Mouse (Mus musculus): ENCODE results near the gene Nfib. TPM values are rescaled to one million over a fixed set of nuclear protein-coding genes. Genes with fewer than 3 reads are reported as not detected.
A peak's percentile ranks its signal among the peaks of the same experiment; 100 is the strongest.

Gene Nfib
- polyA plus RNA-seq, 1 experiment from 2014 or later = 59.0 TPM

- Histone ChIP-seq H3K4me1 (ENCODE audit: control insufficient read depth, insufficient read depth, low read length) (peaks cover 24% of the 10 kb centered on the region), H3K9me3 (replicated peaks; ENCODE audit: control insufficient read depth, low read length) (no peaks in the 10 kb centered on the region), H3K4me2 (no peak overlapping the region), H3K27me3 (ENCODE audit: control insufficient read depth, insufficient read depth, low read length) (peaks cover 2% of the 10 kb centered on the region; the same call in 1 of the 2 replicates), H3K9ac (ENCODE audit: low read depth, low read length) (no peak overlapping the region), H3K27ac (ENCODE audit: low read depth, low read length) (no peak overlapping the region), H3K4me3 (ENCODE audit: low read depth, low read length) (no peak overlapping the region), H3K36me3 (ENCODE audit: control insufficient read depth, insufficient read depth, low read length) (no peaks in the 10 kb centered on the region)
- no peak for ATAC-seq (replicated peaks; ENCODE audit: insufficient number of reproducible peaks, low FRiP score, low TSS enrichment)
- WGBS (ENCODE audit: insufficient replicate concordance) = 28% methylated on average over 2 of the region's 2 CpGs
Observed at GRCm38 (mm10) chr4:82540048-82540410, 165.5 kb downstream of the Nfib start.

GRCm38 (mm10) chr4:82539406-82540047, 166.0 kb downstream of the Nfib start:
- Histone ChIP-seq H3K4me2 (peak overlapping the region; percentile 14; the same call in 1 of the 2 replicates), H3K27me3 (ENCODE audit: control insufficient read depth, insufficient read depth, low read length) (peaks cover 2% of the 10 kb centered on the region; the same call in 1 of the 2 replicates), H3K4me3 (ENCODE audit: low read depth, low read length) (no peak overlapping the region), H3K27ac (ENCODE audit: low read depth, low read length) (no peak overlapping the region), H3K9ac (ENCODE audit: low read depth, low read length) (0 out of 2 replicates have a peak overlapping the region, but pooled peaks have one; percentile 39), H3K9me3 (replicated peaks; ENCODE audit: control insufficient read depth, low read length) (no peaks in the 10 kb centered on the region), H3K4me1 (ENCODE audit: control insufficient read depth, insufficient read depth, low read length) (peaks cover 24% of the 10 kb centered on the region), H3K36me3 (ENCODE audit: control insufficient read depth, insufficient read depth, low read length) (no peaks in the 10 kb centered on the region)
- no peak for ATAC-seq (replicated peaks; ENCODE audit: insufficient number of reproducible peaks, low FRiP score, low TSS enrichment)
- 20% methylated on average over 8 of the region's 8 CpGs for WGBS (ENCODE audit: insufficient replicate concordance)

- no peak for ATAC-seq (replicated peaks; ENCODE audit: insufficient number of reproducible peaks, low FRiP score, low TSS enrichment)
- Histone ChIP-seq H3K27ac (ENCODE audit: low read depth, low read length) (no peak overlapping the region), H3K4me2 (peak overlapping the region; percentile 95), H3K9ac (ENCODE audit: low read depth, low read length) (peak overlapping the region; percentile 80), H3K9me3 (replicated peaks; ENCODE audit: control insufficient read depth, low read length) (no peaks in the 10 kb centered on the region), H3K4me3 (ENCODE audit: low read depth, low read length) (peak overlapping the region; percentile 50), H3K27me3 (ENCODE audit: control insufficient read depth, insufficient read depth, low read length) (peaks cover 2% of the 10 kb centered on the region; the same call in 1 of the 2 replicates), H3K4me1 (ENCODE audit: control insufficient read depth, insufficient read depth, low read length) (peaks cover 24% of the 10 kb centered on the region), H3K36me3 (ENCODE audit: control insufficient read depth, insufficient read depth, low read length) (no peaks in the 10 kb centered on the region)
- 4% methylated on average over 9 of the region's 9 CpGs for WGBS (ENCODE audit: insufficient replicate concordance)
Observed at GRCm38 (mm10) chr4:82538815-82539214, 166.7 kb downstream of the Nfib start.

GRCm38 (mm10) chr4:82538069-82538811, 167.3 kb downstream of the Nfib start:
- ATAC-seq (replicated peaks; ENCODE audit: insufficient number of reproducible peaks, low FRiP score, low TSS enrichment) = no peak
- no peaks in the 10 kb centered on the region for H3K36me3 ChIP-seq (ENCODE audit: control insufficient read depth, insufficient read depth, low read length)
- H3K9me3 ChIP-seq (replicated peaks; ENCODE audit: control insufficient read depth, low read length) = no peaks in the 10 kb centered on the region
- peak overlapping the region; percentile 50 for H3K4me3 ChIP-seq (ENCODE audit: low read depth, low read length)
- under 1% methylated on average over 30 of the region's 30 CpGs for WGBS (ENCODE audit: insufficient replicate concordance)
- peaks cover 22% of the 10 kb centered on the region for H3K4me1 ChIP-seq (ENCODE audit: control insufficient read depth, insufficient read depth, low read length)
- peak overlapping the region; percentile 95 for H3K4me2 ChIP-seq
- H3K9ac ChIP-seq (ENCODE audit: low read depth, low read length) = peak overlapping the region; percentile 80
- peaks cover 2% of the 10 kb centered on the region; the same call in 1 of the 2 replicates for H3K27me3 ChIP-seq (ENCODE audit: control insufficient read depth, insufficient read depth, low read length)
- no peak overlapping the region for H3K27ac ChIP-seq (ENCODE audit: low read depth, low read length)

- Histone ChIP-seq H3K4me2 (peak overlapping the region; percentile 95), H3K9me3 (replicated peaks; ENCODE audit: control insufficient read depth, low read length) (no peaks in the 10 kb centered on the region), H3K4me3 (ENCODE audit: low read depth, low read length) (peak overlapping the region; percentile 50), H3K36me3 (ENCODE audit: control insufficient read depth, insufficient read depth, low read length) (no peaks in the 10 kb centered on the region), H3K27me3 (ENCODE audit: control insufficient read depth, insufficient read depth, low read length) (peaks cover 2% of the 10 kb centered on the region; the same call in 1 of the 2 replicates), H3K4me1 (ENCODE audit: control insufficient read depth, insufficient read depth, low read length) (peaks cover 25% of the 10 kb centered on the region), H3K9ac (ENCODE audit: low read depth, low read length) (peak overlapping the region; percentile 80), H3K27ac (ENCODE audit: low read depth, low read length) (peak overlapping the region; percentile 54; the same call in 1 of the 2 replicates)
- peak; percentile 58; the same call in 1 of the 2 replicates for ATAC-seq (replicated peaks; ENCODE audit: insufficient number of reproducible peaks, low FRiP score, low TSS enrichment)
- 2% methylated on average over 28 of the region's 28 CpGs for WGBS (ENCODE audit: insufficient replicate concordance)
Observed at GRCm38 (mm10) chr4:82537279-82537967, 168.1 kb downstream of the Nfib start.

GRCm38 (mm10) chr4:82536435-82537278, 168.9 kb downstream of the Nfib start:
- Histone ChIP-seq H3K9ac (ENCODE audit: low read depth, low read length) (peak overlapping the region; percentile 80), H3K36me3 (ENCODE audit: control insufficient read depth, insufficient read depth, low read length) (no peaks in the 10 kb centered on the region), H3K27me3 (ENCODE audit: control insufficient read depth, insufficient read depth, low read length) (peaks cover 2% of the 10 kb centered on the region; the same call in 1 of the 2 replicates), H3K27ac (ENCODE audit: low read depth, low read length) (no peak overlapping the region; the same call in 1 of the 2 replicates), H3K4me1 (ENCODE audit: control insufficient read depth, insufficient read depth, low read length) (peaks cover 31% of the 10 kb centered on the region), H3K4me3 (ENCODE audit: low read depth, low read length) (peak overlapping the region; percentile 50), H3K9me3 (replicated peaks; ENCODE audit: control insufficient read depth, low read length) (no peaks in the 10 kb centered on the region), H3K4me2 (peak overlapping the region; percentile 95)
- WGBS (ENCODE audit: insufficient replicate concordance) = 7% methylated on average over 36 of the region's 36 CpGs
- no peak for ATAC-seq (replicated peaks; ENCODE audit: insufficient number of reproducible peaks, low FRiP score, low TSS enrichment)

GRCm38 (mm10) chr4:82535606-82536434, 169.7 kb downstream of the Nfib start:
- Histone ChIP-seq H3K36me3 (ENCODE audit: control insufficient read depth, insufficient read depth, low read length) (no peaks in the 10 kb centered on the region), H3K4me2 (peak overlapping the region; percentile 95), H3K9ac (ENCODE audit: low read depth, low read length) (no peak overlapping the region), H3K27me3 (ENCODE audit: control insufficient read depth, insufficient read depth, low read length) (peaks cover 2% of the 10 kb centered on the region; the same call in 1 of the 2 replicates), H3K4me3 (ENCODE audit: low read depth, low read length) (no peak overlapping the region), H3K27ac (ENCODE audit: low read depth, low read length) (no peak overlapping the region), H3K9me3 (replicated peaks; ENCODE audit: control insufficient read depth, low read length) (no peaks in the 10 kb centered on the region), H3K4me1 (ENCODE audit: control insufficient read depth, insufficient read depth, low read length) (peaks cover 32% of the 10 kb centered on the region)
- no peak for ATAC-seq (replicated peaks; ENCODE audit: insufficient number of reproducible peaks, low FRiP score, low TSS enrichment)
- WGBS (ENCODE audit: insufficient replicate concordance) = 54% methylated on average over 6 of the region's 6 CpGs
